Mouse (Mus musculus): Measurements from ENCODE around the gene Retsat. TPM values are rescaled to one million over a fixed set of nuclear protein-coding genes. Genes with fewer than 3 reads are reported as not detected.

The Retsat gene
- 5.8 TPM for total RNA-seq (2023)

GRCm38 (mm10) chr6:72597956-72598753 lies at the start of gene Retsat, which contains the start of gene Elmod3:
Gene Retsat, plus strand, starts transcription at chr6:72598475.
Gene Elmod3, minus strand, starts transcription at chr6:72598413.

DNA sequence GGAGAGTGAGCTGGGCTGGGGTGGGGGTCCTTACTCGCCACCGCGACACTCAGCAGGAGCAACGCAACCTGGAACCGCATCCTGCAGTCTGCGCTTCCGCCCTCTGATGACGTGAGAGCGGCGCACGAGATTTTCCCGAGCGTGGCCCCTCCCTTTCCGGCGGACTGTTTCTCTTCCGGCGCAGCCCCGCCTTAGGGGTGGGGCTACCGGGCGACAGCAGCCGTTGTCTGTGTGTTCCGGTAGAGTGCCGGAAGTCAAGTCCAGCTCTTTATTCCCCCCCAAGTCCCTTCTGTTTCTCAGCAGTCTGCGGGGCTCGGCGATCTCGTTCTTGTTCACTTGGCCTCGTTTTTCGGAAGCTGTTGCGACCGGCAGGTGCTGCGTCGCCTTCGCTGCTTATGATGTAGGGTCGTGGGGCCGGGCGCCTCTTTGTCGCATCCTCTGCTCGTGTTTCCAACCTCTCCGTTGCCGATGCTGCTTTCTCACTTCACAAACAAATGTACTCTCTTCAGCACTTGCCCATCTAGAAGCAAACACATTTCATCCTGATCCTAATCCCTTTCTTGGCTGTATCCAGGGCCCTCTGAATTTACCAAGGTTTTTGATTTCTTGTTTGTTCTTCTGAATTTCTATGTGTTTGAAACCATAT lies 18.5 kb downstream of the Retsat start, which contains the start of gene Tgoln1:
Gene Tgoln1 (minus strand): TSS at position 358 of the 646 bp plus-strand sequence.

Other genes with a start within 250 kb of the Retsat start
- gene Tmem150a, start 243.0 kb upstream of the Retsat start, total RNA-seq (2023): 2.4 TPM
- 72.8 TPM for gene Rnf181, start 231.5 kb upstream of the Retsat start, total RNA-seq (2023)
- 9.8 TPM for gene Vamp5, start 218.0 kb upstream of the Retsat start, total RNA-seq (2023)
- gene Vamp8, start 207.8 kb upstream of the Retsat start, total RNA-seq (2023): 60.7 TPM
- gene Ggcx, start 184.2 kb upstream of the Retsat start, total RNA-seq (2023): 19.6 TPM
- gene Mat2a, start 158.9 kb upstream of the Retsat start, total RNA-seq (2023): 238 TPM
- gene Sh2d6, start 76.8 kb upstream of the Retsat start, total RNA-seq (2023): not detected
- 33.5 TPM for gene Capg, start 54.1 kb upstream of the Retsat start, total RNA-seq (2023)
- gene Elmod3, start 62 bp upstream of the Retsat start, total RNA-seq (2023): 13.2 TPM
- 138 TPM for gene Tgoln1, start 18.5 kb downstream of the Retsat start, total RNA-seq (2023)
- 2.5 TPM for gene Tcf7l1, start 190.8 kb downstream of the Retsat start, total RNA-seq (2023)

Measured in CD8-positive naive resting alpha-beta T cell, adult 57 days (primary cell).